Mouse (Mus musculus) heart, postnatal 0 days (tissue): Measurements from ENCODE around the gene Epb41.

Experiments used
- CTCF ChIP-seq: IDR thresholded peaks from 2 replicates; pipeline ENCODE4 v1.5.1; 2016; ENCODE audit warnings: antibody characterized with exemption, control low read depth, low read depth
- EP300 ChIP-seq: IDR thresholded peaks from 2 replicates; pipeline ENCODE4 v1.6.1; 2016; ENCODE audit warnings: antibody characterized with exemption, low read depth

GRCm38 (mm10) chr4:131922404-131922803 is 152.7 kb downstream of the Epb41 start:
- TF ChIP-seq EP300 (no peak), CTCF (no peak)
